Mouse (Mus musculus) brain, embryonic 14.5 days (tissue): Measurements from ENCODE around the gene Tnrc6c.

Experiments used
- CTCF ChIP-seq: fragments of 200-500 bp; IDR thresholded peaks from 2 replicates; pipeline ENCODE4 v1.5.1; 2012; ENCODE audit warnings: inconsistent platforms, mild to moderate bottlenecking, moderate library complexity, borderline replicate concordance; ENCODE audit not compliant: insufficient read depth, insufficient read length; ENCODE audit errors: extremely low read depth
- POLR2A ChIP-seq: fragments of 200-500 bp; IDR thresholded peaks from 2 replicates; pipeline ENCODE4 v1.6.1; 2012; ENCODE audit warnings: mild to moderate bottlenecking, inconsistent platforms, borderline replicate concordance; ENCODE audit not compliant: poor library complexity, insufficient read depth, insufficient read length, severe bottlenecking; ENCODE audit errors: extremely low read depth

DNA sequence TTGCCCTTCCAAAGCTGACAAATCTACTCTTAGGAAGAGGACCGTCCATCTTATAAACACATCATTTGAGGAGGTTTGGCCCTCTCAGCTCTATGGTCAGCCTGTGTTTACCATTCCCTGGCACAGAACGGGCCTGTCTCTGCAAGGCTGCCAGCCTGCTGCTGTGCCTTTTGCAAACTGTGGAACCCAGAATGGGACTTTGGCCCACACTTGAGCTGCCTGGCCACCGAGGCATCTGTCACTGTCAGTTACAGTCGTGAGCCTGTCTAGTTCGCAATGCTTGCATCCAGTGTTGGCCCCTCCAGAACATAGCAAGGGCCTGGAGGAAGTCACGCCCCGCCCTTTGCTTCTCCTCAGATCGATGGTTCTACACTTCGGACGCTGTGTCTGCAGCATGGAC lies 105.2 kb downstream of the Tnrc6c start:
- TF ChIP-seq CTCF, result no peak
- no peak for TF ChIP-seq POLR2A
